Mouse (Mus musculus): Measurements from ENCODE around the gene Tns4.

The Tns4 gene

GRCm38 (mm10) chr11:99089077-99089601, at the start of gene Tns4:
Gene Tns4 (minus strand): TSS chr11:99089306.
- DNase-seq = no peak

GRCm38 (mm10) chr11:99137385-99137784, 48.3 kb upstream of the Tns4 start:
- DNase-seq = peak in 1 of 2 experiments; percentile 4

- no peak for DNase-seq
Measured at GRCm38 (mm10) chr11:99136961-99137360, 47.9 kb upstream of the Tns4 start.

- DNase-seq = peak in 1 of 2 experiments; percentile 44
Measured at GRCm38 (mm10) chr11:99136361-99136760, 47.3 kb upstream of the Tns4 start.

- no peak for DNase-seq
Measured at GRCm38 (mm10) chr11:99135047-99135440, 45.9 kb upstream of the Tns4 start.

GRCm38 (mm10) chr11:99134266-99135046, 45.4 kb upstream of the Tns4 start:
- DNase-seq = no peak

- peak in 1 of 2 experiments; percentile 51 for DNase-seq
Measured at GRCm38 (mm10) chr11:99133285-99133897, 44.3 kb upstream of the Tns4 start.

- peak; percentile 46 to 64 for DNase-seq
Measured at GRCm38 (mm10) chr11:99132091-99132730, 43.1 kb upstream of the Tns4 start.

- DNase-seq = no peak
Measured at GRCm38 (mm10) chr11:99131463-99131840, 42.3 kb upstream of the Tns4 start.

- DNase-seq = no peak
Measured at GRCm38 (mm10) chr11:99130736-99131462, 41.8 kb upstream of the Tns4 start.

GRCm38 (mm10) chr11:99129287-99129686, 40.2 kb upstream of the Tns4 start:
- DNase-seq = no peak

GRCm38 (mm10) chr11:99127785-99128682, 38.9 kb upstream of the Tns4 start:
- DNase-seq = peak; percentile 40 to 68

GRCm38 (mm10) chr11:99126482-99127253, 37.6 kb upstream of the Tns4 start:
- DNase-seq = peak; percentile 62 to 72

- DNase-seq = no peak
Measured at GRCm38 (mm10) chr11:99124635-99125029, 35.5 kb upstream of the Tns4 start.

GRCm38 (mm10) chr11:99123977-99124634, 35.0 kb upstream of the Tns4 start:
- DNase-seq = peak in 1 of 2 experiments; percentile 73

- DNase-seq = no peak
Measured at GRCm38 (mm10) chr11:99122703-99123102, 33.6 kb upstream of the Tns4 start.

GRCm38 (mm10) chr11:99121218-99121631, 32.1 kb upstream of the Tns4 start:
- no peak for DNase-seq

- DNase-seq = peak; percentile 25 to 54
Measured at GRCm38 (mm10) chr11:99120524-99121217, 31.6 kb upstream of the Tns4 start.

- no peak for DNase-seq
Measured at GRCm38 (mm10) chr11:99118963-99119362, 29.9 kb upstream of the Tns4 start.

- DNase-seq = no peak
Measured at GRCm38 (mm10) chr11:99118420-99118819, 29.3 kb upstream of the Tns4 start.
